Mouse (Mus musculus): ENCODE results near the gene Gcdh.
"Not testable (repeated sequence)": the region's sequence is repeated elsewhere in the genome, so short reads cannot be mapped to it uniquely, and the experiment has no call there.

Gcdh gene

DNA sequence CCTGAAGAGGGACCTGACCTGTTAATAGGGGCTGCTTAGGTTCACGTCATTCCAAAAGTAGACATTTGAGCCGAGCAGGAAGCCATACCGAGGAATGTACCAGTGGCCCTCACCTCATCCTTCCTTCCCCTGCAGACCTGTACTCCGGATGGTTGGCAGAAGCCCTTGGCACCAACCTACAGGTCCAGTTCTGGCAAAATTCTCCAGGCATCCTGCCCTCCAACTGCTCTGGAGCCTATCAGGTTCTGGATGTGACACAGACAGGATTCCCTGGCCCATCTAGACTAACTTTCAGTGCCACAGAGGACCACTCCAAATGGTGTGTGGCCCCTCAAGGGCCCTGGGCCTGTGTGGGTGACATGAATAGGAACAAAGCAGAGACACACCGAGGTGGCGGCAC, 16.8 kb upstream of the Gcdh start:
- in situ Hi-C loops (cut with MseI, MboI): no loop called here

DNA sequence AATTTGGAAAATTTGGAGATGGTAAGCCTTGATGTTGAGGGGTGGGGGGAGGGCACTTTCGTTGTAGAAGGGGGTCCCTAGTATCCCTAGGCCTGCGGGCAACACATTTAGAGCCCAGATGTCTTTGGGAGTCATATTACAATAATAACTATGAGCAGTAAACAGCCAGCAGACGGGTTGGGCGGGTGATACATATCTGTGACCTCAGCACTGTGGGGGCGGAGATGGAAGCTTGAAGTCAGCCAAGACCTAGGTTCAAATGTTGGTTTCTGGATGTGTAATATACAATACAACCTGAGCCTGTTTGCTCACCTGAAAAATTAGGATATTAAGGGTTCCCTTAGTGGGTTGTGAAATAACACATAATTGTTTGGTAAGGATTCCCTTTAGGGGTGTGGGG, 16.2 kb upstream of the Gcdh start:
- in situ Hi-C loops (cut with MseI, MboI): no loop called here

DNA sequence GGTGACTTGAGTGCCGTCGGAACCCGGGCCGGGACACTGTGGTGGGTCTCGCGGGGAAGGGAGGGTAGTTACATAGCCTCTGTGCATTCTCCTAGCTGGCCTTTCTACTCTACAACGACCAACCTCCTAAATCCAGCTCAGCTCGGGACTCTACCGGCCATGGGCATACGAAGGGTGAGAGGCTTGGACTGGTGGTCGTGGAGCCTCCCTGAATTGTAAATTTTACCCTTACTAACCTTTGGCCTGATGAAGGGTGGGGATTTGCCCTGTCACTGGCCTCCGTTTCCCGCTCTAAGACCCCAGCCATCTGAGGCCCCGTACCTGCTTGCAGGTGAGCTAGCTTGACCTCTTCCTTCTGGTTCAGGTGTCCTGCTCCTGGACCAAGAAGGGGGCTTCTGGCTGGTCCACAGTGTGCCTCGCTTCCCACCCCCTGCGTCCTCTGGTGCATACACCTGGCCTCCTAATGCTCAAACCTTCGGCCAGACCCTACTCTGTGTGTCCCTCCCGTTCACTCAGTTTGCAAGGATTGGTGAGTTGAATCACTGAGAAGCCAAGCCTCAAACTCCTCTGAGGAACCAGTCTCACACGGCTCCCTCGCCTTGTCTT, 15.5 kb upstream of the Gcdh start:
- in situ Hi-C loops (cut with MseI, MboI): no loop called here

DNA sequence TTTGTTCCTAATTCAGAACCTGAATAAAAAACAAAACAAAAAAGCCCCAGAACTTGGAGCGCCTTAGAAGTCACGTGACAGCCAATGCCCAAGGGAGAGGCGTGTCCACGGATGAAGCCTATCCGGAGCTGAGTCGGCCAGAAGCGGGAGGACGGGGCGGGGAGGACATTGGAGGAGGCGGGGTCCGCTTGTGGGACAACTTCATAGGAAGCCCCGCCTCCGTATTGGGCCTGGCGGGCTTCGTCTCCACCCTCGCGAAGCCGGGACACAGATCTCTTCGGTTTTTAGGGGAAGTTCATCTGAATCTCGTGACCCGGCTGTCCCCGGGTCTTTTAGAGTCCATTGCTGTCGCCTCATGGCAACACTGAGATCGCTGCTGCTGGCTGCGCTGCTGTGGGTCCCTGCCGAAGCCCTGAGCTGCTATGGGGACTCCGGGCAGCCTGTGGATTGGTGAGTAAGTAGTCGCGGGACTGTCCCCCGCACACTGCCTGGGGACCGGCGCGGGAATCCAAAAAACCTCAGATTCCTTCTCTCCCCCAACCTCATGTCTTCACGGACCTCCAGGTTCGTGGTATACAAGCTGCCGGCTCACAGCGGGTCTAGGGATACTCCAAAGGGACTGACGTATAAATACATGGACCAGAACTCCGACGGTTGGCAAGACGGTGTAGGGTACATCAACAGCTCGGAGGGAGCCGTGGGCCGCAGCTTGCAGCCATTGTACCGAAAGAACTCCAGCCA, 14.9 kb upstream of the Gcdh start, which contains the start of gene Dnase2a:
Gene Dnase2a (plus strand): TSS at position 140 of the 741 bp plus-strand sequence.
- in situ Hi-C loops (cut with MseI, MboI): no loop called here

DNA sequence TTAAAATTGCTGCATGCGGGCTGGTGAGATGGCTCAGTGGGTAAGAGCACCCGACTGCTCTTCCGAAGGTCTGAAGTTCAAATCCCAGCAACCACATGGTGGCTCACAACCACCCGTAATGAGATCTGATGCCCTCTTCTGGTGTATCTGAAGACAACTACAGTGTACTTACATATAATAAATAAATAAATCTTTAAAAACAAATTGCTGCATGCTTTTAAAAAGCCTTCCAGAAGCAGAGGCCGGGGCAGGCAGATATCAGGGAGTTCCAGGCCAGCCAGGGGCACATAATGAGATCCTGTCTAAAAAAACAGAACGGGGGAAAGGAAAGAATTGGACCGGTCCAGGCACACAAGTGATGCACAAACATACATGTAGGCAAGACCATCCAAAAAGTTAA, 14.3 kb upstream of the Gcdh start:
- in situ Hi-C loops (cut with MseI, MboI): not testable (repeated sequence)

DNA sequence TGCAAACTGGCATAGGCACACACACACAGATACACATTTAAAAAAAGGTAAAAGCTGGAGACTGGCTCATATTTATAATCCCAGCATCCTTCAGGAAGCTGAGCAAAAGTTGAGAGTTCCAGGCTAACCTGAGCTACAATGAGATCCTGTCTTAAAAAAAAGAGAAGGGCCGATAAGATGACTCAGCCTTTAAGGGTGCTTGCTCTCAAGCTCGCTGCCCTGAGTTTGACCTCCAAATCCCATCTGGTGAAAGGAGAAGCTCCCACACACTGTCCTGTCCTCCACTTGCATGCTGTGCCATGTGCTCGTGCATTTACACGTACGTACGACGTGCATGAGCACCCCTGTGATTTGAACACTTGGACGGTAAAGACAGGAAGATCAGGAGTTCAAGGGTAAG, 13.8 kb upstream of the Gcdh start:
- in situ Hi-C loops (cut with MseI, MboI): no loop called here

DNA sequence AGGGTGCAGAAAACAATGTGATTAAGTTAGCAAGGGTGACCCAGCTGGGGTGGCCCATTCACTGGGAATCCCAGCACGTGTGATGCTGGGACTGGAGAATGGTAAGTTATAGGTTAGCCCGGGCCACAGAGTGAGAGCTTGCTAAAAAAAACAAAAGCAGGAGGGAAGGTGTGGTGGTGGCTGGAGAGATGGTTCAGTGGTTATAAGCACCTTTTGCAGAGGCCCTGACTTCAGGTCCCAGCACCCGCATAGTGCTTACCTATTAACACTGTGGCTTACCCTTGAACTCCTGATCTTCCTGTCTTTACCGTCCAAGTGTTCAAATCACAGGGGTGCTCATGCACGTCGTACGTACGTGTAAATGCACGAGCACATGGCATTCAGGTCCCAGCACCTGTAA, 13.3 kb upstream of the Gcdh start:
- in situ Hi-C loops (cut with MseI, MboI): no loop called here

DNA sequence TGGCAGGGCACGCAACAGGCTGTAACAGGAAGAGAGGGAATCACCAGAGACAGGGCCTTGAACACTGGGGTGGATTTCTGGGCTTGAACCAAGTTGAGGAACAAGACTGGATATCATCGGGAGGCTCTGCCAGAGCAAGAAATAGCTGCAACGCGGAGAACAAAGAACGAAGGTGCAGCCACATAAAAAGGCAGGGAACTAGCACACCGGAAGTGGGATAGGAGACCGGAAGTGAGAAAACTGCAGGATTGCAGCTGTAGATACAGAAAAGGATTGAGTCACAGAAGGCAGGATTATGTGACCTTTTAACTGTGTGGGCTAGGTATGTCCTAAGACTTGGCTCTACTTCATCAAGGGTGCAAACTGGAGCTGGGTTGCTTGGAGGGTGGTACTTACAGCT, 10.6 kb upstream of the Gcdh start:
- in situ Hi-C loops (cut with MseI, MboI): no loop called here

DNA sequence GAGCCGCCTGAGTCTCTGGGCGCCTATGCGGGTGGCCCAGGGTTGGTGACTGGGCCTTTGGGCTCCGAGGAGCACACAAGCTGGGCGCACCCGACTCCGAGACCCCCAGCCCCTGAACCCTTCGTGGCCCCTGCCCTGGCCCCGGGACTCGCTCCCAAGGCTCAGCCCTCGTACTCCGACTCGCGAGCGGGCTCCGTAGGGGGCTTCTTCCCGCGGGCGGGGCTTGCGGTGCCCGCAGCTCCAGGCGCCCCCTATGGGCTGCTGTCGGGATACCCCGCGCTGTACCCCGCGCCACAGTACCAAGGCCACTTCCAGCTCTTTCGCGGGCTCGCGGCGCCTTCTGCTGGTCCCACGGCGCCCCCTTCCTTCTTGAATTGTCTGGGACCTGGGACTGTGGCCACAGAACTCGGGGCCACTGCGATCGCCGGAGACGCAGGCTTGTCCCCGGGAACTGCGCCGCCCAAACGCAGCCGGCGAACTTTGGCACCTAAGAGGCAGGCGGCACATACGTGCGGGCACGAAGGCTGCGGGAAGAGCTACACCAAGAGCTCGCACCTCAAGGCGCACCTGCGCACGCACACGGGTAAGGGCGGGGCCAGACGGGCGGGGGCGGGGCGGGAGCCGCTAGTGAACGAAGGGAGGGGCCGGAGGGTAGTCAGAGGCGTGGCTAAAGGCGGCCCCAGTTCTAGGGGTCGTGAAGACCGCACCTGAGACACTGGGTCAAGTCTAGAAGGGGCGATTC, 9.4 kb upstream of the Gcdh start:
- in situ Hi-C loops (cut with MseI, MboI): no loop called here

DNA sequence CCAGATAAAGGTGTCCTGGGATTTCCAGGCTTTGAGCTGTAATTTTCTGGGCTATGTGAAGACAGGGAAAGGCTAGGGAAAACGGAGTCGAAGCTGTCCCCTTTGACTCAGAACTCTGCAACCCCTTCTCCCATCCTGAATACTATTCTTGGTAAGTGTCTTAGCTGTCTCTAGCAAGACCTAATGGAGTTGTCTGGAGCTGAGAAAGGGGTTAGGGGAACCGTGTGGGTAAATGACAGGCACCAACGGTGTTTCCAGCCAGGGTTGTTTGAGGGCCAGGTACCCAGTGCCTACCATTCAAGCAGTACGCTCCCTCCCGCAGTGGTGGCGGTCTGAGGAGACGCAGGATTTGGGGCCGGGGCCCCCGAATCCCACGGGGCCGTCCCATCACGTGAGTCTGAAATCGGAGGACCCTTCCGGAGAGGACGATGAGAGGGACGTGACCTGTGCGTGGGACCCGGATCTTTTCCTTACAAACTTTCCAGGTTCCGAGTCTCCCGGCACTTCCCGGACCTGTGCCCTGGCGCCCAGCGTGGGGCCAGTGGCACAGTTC, 8.7 kb upstream of the Gcdh start:
- in situ Hi-C loops (cut with MseI, MboI): no loop called here

DNA sequence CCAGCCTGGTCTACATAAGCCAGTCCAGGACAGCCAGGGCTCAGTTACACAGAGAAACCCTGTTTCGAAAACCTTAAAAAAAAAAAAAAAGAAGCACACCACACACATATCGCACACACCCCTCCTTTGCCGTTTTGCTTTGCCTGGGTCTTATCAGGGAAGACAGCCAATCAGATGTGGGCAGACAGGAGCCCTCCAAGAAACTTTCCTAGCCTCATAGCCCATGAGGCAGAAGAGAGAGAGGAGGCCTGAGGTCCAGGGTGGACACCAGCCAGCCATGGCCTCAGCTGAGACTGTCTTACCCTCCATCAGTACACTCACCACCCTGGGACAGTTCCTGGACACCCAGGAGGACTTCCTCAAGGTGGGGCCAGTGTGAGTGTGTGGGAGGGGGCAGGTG, 8.0 kb upstream of the Gcdh start, which contains the start of gene Klf1:
Gene Klf1 (plus strand): TSS at position 177 of the 400 bp plus-strand sequence.
- in situ Hi-C loops (cut with MseI, MboI): no loop called here

DNA sequence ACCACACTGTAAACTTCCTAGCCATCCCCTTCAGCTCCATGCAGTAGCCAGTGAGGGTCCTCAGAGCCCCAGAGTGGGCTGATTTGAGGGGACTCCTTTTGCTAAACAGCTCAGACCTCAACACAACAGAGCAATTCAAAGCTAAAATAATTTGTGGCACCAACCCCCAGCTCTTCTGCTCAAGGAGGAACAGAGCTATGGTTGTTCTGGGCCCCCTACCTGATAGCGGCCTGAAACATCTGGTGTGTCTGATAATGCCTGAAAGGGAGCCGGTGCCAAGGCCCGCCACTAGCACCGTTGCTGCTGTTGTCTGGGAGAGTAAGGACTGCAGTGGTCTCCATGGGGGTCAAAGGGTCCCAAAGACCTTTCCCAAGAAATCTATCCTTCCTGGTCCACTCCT, 7.3 kb upstream of the Gcdh start:
- in situ Hi-C loops (cut with MseI, MboI): no loop called here

DNA sequence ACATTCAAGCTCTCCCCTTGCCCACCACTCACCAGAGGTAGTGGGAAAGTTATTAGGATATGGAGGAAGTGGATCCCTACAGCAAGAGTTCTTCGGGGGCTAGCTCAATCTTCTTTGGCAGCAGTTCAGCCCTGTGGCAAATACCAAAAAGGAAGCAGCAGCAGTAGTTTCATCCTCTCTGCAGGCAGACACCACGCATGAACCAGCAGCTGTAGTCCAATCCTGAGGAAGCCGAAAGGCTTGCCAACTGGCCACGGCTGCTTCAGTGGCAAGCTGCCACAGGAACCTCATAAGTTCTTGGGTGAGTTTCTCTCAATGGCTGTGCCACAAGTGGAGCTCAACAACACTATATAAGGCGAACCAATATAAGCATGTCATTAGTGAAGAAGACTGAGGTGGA, 2.2 kb upstream of the Gcdh start:
- in situ Hi-C loops (cut with MseI, MboI): no loop called here

DNA sequence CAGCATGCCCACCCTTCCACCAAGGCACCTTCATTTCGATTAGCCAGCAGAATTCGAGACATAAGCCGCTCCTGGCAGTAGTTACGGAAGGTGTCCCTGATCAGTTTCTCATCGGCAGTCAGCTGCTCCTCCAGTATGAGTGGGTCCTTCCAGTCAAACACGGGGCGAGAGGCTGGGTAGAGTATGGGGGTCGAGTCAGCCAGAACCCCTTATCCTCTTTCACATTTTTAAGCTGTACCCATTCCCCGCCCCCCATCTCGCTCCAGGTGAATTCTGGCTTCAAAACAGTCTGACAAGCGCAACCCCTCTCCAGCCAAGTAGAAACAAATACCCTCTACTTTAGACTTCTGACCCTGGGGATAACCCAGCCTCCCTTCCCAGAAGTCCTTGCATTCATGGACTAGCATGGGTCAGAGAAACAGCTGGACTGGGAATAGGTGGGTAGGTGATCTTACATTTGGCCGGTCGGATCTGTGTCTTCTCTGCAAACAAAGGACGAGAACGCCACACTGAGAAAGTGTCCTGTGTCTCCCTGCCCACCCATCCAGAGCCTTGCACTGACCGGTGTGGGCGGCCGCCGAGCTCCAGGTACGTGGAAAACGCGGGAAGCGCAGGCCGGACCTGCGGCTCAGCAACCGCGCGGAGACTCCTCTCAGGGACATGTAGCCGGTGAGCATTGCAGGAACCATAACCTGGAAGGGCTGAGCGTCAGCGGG, 570 bp downstream of the Gcdh start:
- in situ Hi-C loops (cut with MseI, MboI): no loop called here

DNA sequence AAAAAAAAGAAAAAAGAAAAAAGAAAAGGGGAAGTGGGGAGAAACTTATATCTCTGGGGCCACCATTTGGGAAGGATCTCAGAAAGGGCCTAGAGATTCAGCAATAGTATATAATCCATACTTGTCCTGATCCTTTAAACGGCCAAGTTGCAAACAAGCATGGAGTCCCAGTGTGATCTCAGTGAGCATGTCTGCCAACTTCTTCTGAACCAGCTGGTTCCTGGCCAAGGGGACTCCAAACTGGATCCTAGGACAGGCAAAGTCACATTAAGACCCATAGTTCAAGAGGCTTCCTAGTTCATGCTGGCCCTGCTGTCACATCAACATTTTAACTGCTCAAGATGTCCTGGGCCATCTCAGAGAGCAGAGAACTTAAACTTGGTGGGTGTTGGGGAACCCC, 4.6 kb downstream of the Gcdh start:
- in situ Hi-C loops (cut with MseI, MboI): no loop called here

DNA sequence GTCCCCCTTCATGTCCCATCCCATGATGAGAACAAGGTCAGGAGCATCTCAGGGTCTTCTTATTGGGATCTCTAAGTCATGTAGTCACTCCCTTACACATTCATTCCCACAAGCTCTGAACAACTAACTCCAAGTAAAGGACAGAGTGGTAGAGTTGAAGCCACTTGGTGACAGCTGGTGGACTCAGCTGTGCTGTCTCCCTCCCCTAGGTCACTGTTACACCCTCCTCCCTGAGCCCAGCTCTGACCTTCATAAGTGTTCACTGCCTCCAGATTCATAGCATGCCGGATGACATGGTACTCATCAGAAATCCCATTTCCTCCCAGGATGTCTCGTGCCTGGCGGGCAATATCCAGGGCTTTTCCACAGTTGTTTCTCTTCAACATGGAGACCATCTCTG, 5.4 kb downstream of the Gcdh start:
- in situ Hi-C loops (cut with MseI, MboI): no loop called here

DNA sequence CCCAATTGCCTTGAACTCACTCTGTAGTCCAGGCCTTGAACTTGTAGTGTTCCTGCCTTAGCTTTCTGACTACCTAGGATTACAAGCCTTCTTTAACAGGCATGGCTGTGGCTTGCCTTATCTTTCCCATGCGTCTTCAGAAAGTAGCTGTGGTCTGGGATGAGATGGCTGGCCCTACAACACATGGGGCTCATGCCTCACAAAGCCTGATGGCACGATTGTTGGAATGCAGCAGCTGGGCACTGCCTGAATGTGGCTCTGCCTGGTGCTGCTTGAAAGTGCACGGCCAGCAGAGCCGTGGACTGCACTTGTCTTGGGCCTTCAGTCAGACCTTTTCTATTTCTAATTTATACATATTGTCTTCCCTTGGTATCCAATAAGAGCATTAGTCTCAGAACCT, 9.0 kb downstream of the Gcdh start:
- in situ Hi-C loops (cut with MseI, MboI): no loop called here

DNA sequence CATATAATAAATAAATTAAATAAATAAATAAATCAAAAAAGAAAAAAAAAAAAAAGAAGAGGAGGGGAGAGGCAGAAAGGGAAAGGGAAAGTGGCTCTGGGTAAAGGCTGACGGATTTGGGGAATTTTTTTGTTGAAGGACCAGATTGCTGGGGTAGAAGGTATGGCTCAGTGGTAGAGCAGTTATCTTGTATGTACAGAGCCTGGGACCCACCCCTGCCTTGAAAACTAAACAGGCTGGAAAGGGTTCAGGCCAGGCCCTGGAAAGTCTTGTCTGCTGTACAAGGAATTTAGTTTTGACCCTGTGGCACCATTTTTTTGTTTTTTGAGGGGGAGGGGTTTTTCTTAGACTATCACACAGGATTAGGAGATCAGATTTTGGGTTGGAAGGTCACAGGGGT, 14.8 kb downstream of the Gcdh start:
- in situ Hi-C loops (cut with MseI, MboI): no loop called here

DNA sequence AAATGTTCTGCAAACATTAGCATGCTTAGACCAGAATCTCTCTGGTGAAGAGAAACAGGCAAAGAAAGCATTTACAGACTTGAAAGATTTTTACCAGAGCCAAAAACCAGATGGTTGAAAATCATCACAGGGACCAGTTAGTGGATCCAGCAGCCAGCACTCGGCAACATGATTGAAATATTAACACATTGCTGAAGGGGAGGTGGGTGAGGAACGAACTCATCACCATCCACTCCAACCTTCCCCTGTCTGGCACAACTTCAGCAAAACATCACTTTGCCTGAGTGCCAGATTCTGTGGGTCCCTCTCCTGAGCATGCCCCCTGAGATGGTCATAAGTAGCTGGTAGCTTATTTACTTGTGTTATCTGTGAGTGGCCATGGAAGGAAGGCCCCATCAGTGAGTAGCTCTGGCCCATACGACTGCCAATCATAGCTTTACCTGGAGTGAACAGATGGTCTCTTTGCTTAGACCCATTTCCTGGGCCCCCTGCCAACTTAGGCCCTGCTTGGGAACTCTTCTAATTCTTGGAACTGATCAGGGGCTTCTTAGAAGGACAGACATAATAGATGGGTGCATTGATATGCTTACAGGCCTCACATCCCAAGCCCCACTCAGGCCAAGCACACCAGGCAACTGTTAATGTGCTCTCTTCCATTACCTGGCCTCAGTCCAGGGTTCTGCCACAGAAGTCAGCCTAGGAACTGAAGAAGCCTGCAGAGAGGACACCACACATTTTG, 16.3 kb downstream of the Gcdh start:
- in situ Hi-C loops (cut with MseI, MboI): no loop called here

DNA sequence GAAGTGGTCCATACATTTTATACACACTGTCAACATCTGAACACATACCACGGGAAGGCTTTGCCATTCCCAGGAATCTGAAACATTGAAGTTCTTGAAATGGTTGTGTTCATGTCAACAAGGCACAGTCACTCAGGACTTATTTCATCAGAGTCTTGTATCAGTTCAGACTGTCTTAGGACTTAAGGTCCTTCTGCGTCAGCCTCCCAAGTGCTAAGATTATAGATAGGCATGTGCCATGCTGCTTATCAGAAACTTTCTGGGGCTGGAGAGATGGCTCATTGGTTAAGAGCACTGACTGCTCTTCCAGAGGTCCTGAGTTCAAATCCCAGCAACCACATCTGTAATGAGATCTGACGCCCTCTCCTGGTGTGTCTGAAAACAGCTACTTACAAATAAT, 19.4 kb downstream of the Gcdh start:
- in situ Hi-C loops (cut with MseI, MboI): no loop called here

DNA sequence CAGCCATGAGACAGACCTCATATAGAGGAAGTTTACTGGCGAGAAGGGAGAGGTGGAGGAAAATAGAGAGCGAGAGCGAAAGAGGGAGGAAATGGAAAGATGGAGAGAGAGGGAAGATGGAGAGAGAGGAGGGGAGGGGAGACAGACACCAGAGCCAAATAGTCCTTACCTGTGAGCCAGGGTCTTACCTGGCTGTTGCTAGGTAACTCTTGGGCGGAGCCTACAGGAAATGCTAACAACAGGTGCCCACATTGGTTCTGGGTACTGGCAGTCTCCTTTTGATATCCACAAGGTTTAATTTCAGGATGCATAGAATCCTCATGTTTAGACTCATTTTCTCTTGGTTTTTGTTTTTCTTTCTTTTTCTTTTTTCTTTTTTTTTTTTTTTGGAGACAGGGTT, 20.7 kb downstream of the Gcdh start:
- in situ Hi-C loops (cut with MseI, MboI): no loop called here
